Mouse (Mus musculus): ENCODE measurements around the gene Ppip5k1.
A peak's percentile ranks its signal among the peaks of the same experiment; 100 is the strongest.

- TF ChIP-seq CTCF (IDR thresholded peaks at IDR 0.05; ENCODE audit: insufficient read depth, low read length) (0 out of 2 replicates have a peak, but pooled peaks have one; percentile 20), POLR2A (IDR thresholded peaks at IDR 0.05; ENCODE audit: borderline replicate concordance, extremely low read depth, low read depth, low read length) (no peak)
Observed at GRCm38 (mm10) chr2:121396624-121397023, 41.4 kb upstream of the Ppip5k1 start.
